Mouse (Mus musculus) testis, adult 2 months (tissue): ENCODE results near the gene Spx.

Experiments
- CTCF ChIP-seq: fragments of 200-500 bp; IDR thresholded peaks from 2 replicates; pipeline ENCODE4 v1.5.1; 2012; ENCODE audit warnings: low read depth, mild to moderate bottlenecking, inconsistent platforms, low read length, moderate library complexity; ENCODE audit not compliant: control insufficient read depth, insufficient read depth, insufficient replicate concordance
- POLR2A ChIP-seq: fragments of 200-500 bp; IDR thresholded peaks from 2 replicates; pipeline ENCODE4 v1.6.1; 2012; ENCODE audit warnings: low read depth, mild to moderate bottlenecking, inconsistent platforms, low read length, moderate library complexity; ENCODE audit not compliant: control insufficient read depth

DNA sequence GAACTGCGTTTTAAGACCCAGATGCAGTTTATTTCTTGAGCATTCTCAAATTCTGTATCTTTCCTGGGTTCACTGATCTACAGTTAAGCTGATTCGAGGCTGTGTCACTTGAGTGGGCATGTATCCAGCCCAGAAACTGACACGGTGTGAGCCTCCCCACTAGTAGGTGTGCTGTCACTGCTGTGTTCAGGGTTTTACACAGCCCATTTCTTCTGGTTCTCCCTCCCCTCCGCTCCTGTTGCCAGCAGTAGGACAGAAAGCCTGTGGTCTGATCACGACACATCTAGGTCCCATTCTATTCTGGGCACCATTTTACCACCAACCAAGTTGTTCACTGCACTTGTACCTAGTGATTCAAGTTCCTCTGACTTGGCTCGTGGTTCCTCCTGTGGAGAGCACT, 17.5 kb upstream of the Spx start:
- TF ChIP-seq CTCF (no peak), POLR2A (no peak)
